Mouse (Mus musculus) heart, postnatal 0 days (tissue): Measurements from ENCODE around the gene Fcer2a.

Experiments used
- CTCF ChIP-seq: IDR thresholded peaks from 2 replicates; pipeline ENCODE4 v1.5.1; 2016; ENCODE audit warnings: antibody characterized with exemption, control low read depth, low read depth
- EP300 ChIP-seq: IDR thresholded peaks from 2 replicates; pipeline ENCODE4 v1.6.1; 2016; ENCODE audit warnings: antibody characterized with exemption, low read depth

GRCm38 (mm10) chr8:3710312-3710711, 16.3 kb upstream of the Fcer2a start:
- TF ChIP-seq CTCF, result no peak
- no peak for TF ChIP-seq EP300
